Mouse (Mus musculus): ENCODE data around the gene Vmn1r185. TPM values are rescaled to one million over a fixed set of nuclear protein-coding genes. Genes with fewer than 3 reads are reported as not detected.
"Not testable (repeated sequence)": the region's sequence is repeated elsewhere in the genome, so short reads cannot be mapped to it uniquely, and the experiment has no call there.

Vmn1r185 gene
- not detected for total RNA-seq (2021)
- long read RNA-seq, experiment 1: 0 reads
- long read RNA-seq, experiment 2: 0 reads

DNA sequence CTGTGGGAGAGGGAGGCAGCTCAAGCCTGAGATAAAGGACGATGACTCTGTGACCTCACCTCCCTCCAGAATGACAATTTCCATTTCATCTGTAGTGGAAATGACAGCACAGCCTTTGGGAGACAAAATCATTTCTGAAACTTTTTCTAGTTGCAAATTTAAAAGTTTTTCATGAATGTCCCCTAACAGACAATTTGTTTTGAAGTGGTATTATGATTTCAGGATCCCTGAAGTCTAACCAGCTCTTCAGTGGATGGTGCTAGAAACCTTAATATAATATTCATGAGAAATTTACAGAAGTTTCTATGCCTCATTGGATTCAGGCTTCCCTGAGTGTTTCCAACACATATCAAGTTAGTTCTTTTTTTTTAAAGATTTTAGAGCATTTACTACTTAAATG lies at the start of gene Vmn1r185:
Gene Vmn1r185, minus strand, starts transcription at position 101 of the 400 bp plus-strand sequence.
- DNase-seq: not testable (repeated sequence)

- DNase-seq: not testable (repeated sequence)
Observed at GRCm38 (mm10) chr7:26667466-26667865, 49.2 kb upstream of the Vmn1r185 start.

- no peak for DNase-seq
Observed at GRCm38 (mm10) chr7:26666011-26666410, 47.7 kb upstream of the Vmn1r185 start.

DNA sequence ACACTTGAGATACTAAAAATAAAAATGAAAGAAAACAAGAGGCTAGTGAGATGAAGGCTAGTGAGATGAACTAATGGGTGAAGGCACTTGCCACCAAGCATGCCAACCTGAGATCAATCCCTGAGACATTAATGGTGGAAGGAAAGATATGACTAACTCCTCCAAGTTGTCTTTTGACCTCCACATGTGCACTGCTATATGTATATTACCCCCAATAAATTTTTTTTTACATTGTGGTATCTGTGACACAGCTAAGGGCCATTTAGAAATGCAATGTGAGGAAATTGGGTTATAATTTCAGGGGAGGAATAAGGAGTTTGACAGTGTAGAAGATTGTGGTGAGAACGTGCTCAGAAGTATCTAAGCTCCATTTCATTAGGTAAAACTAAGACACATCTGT lies 28.5 kb downstream of the Vmn1r185 start:
- DNase-seq: no peak

- DNase-seq: no peak
Observed at GRCm38 (mm10) chr7:26589077-26589476, 29.2 kb downstream of the Vmn1r185 start.

Other genes starting within 250 kb of the Vmn1r185 start
- not detected for gene Nlrp9c, start 214.8 kb downstream of the Vmn1r185 start, total RNA-seq (2021)
- not detected for gene Nlrp4a, start 183.4 kb downstream of the Vmn1r185 start, total RNA-seq (2021)
- not detected for gene Nlrp9a, start 83.4 kb downstream of the Vmn1r185 start, total RNA-seq (2021)
- gene Cyp2b23, start 68.0 kb upstream of the Vmn1r185 start, total RNA-seq (2021): not detected
- gene Cyp2b19, start 138.7 kb upstream of the Vmn1r185 start, total RNA-seq (2021): not detected
- gene Cyp2g1, start 190.4 kb upstream of the Vmn1r185 start, total RNA-seq (2021): not detected
- gene Cyp2a5, start 216.8 kb upstream of the Vmn1r185 start, total RNA-seq (2021): not detected

Data from gastrocnemius, postnatal 25 days (tissue).